Mouse (Mus musculus): Measurements from ENCODE around the gene Slc26a5. TPM values are rescaled to one million over a fixed set of nuclear protein-coding genes. Genes with fewer than 3 reads are reported as not detected.
A peak's percentile ranks its signal among the peaks of the same experiment; 100 is the strongest.

Gene Slc26a5
- polyA plus RNA-seq (2015; fragmentation: Nextera tagmentation; extraction: Ambion mirVana), result 0.11 and 0.25 TPM in 2 replicates

DNA sequence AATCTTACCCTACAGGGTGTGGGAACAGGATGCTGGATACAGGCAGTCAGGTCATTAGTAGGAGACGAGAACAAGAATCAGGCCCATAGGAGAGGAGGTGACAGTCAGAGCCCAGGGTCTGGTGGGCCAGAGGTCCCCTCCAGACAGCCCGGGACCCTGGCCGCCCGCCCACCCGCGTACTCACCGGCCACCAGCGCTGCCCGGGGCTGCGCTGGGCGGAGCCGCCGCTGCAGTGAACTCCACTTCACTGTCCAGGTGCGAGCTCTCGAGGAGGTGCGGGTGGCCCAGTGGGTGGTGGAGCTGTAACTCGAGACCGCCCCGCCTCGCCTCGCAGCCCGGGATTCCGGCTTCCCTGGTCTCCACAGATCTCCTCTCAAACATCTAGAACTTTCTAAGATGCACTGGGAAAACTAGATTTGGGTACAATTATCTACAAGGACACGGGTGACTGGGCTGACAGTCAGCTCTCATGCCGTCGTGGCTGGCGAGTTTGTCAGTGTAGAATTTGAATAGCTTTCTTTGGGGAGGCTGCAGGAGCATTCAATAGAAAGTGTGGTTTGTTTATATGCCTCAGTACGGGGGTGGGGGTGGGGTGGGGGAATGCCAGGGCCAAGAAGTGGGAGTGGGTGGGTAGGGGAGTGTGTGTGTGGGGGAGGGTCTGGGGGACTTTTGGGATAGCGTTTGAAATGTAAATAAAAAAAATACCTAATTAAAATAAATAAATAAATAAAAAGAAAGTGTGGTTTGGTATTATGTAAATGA is at the start of gene Slc26a5:
Slc26a5 (minus strand) TSS at position 259 of the 762 bp plus-strand sequence.
- no peak within 1 kb of the TSS for H3K27ac ChIP-seq (ENCODE audit: low read length)
- H3K4me2 ChIP-seq (ENCODE audit: low read length), result peak within 1 kb of the TSS; percentile 58
- H3K4me3 ChIP-seq (replicated peaks; ENCODE audit: low read length), result peak within 1 kb of the TSS; percentile 35
- peaks cover 6% of the 10 kb centered on the region for H3K4me1 ChIP-seq (replicated peaks; ENCODE audit: control insufficient read depth, insufficient read depth, low read length)
- WGBS, result 1% methylated on average over 29 of the region's 29 CpGs
- no peaks in the 10 kb centered on the region for H3K9me3 ChIP-seq (ENCODE audit: control insufficient read depth, low read length)
- H3K9ac ChIP-seq (replicated peaks; ENCODE audit: low read depth, low read length), result peak within 1 kb of the TSS; percentile 28; the same call in 1 of the 2 replicates
- H3K27me3 ChIP-seq (replicated peaks; ENCODE audit: control insufficient read depth, insufficient read depth, low read length), result no peaks in the 10 kb centered on the region
- H3K36me3 ChIP-seq (ENCODE audit: control insufficient read depth, insufficient read depth), result no peaks in the 10 kb centered on the region
- peak; percentile 60 for ATAC-seq

DNA sequence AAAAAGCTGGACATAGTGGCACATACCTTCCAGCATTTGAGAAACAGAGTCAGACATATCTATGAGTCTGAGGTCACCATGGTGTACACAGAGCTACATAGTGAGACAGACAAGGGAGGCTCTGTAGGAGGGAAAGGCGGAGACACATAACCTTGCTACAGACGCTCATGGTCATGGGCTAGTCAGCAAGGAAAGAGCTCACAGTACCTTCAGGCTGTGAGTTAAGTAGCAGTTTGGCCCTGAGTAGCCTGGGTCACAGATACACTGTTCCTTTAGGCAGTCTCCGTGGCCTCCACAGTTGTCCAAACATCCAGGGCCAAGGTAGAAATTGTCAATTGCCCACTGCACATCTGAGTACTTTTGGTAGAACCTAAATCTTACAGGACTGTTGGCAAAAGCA is 49.4 kb upstream of the Slc26a5 start:
- ATAC-seq, result no peak

GRCm38 (mm10) chr5:21912835-21913530 is 47.6 kb upstream of the Slc26a5 start:
- H3K4me1 ChIP-seq (replicated peaks; ENCODE audit: control insufficient read depth, insufficient read depth, low read length), result no peaks in the 10 kb centered on the region
- no peaks in the 10 kb centered on the region for H3K36me3 ChIP-seq (ENCODE audit: control insufficient read depth, insufficient read depth)
- H3K27me3 ChIP-seq (replicated peaks; ENCODE audit: control insufficient read depth, insufficient read depth, low read length), result no peaks in the 10 kb centered on the region
- no peaks in the 10 kb centered on the region; the same call in 1 of the 2 replicates for H3K9me3 ChIP-seq (ENCODE audit: control insufficient read depth, low read length)
- no peak overlapping the region for H3K4me2 ChIP-seq (ENCODE audit: low read length)
- no peak overlapping the region for H3K27ac ChIP-seq (ENCODE audit: low read length)
- no peak for ATAC-seq
- 93% methylated on average over 23 of the region's 23 CpGs for WGBS
- no peak overlapping the region for H3K4me3 ChIP-seq (replicated peaks; ENCODE audit: low read length)
- H3K9ac ChIP-seq (replicated peaks; ENCODE audit: low read depth, low read length), result no peak overlapping the region

More for the DNA sequence above, 49.4 kb upstream of the Slc26a5 start:
- no peak overlapping the region for H3K9ac ChIP-seq (replicated peaks; ENCODE audit: low read depth, low read length)
- H3K9me3 ChIP-seq (ENCODE audit: control insufficient read depth, low read length), result no peaks in the 10 kb centered on the region; the same call in 1 of the 2 replicates
- H3K4me2 ChIP-seq (ENCODE audit: low read length), result no peak overlapping the region
- 78% methylated on average over 3 of the region's 3 CpGs for WGBS
- no peaks in the 10 kb centered on the region for H3K27me3 ChIP-seq (replicated peaks; ENCODE audit: control insufficient read depth, insufficient read depth, low read length)
- no peaks in the 10 kb centered on the region for H3K36me3 ChIP-seq (ENCODE audit: control insufficient read depth, insufficient read depth)
- no peaks in the 10 kb centered on the region for H3K4me1 ChIP-seq (replicated peaks; ENCODE audit: control insufficient read depth, insufficient read depth, low read length)
- H3K4me3 ChIP-seq (replicated peaks; ENCODE audit: low read length), result no peak overlapping the region
- H3K27ac ChIP-seq (ENCODE audit: low read length), result no peak overlapping the region

DNA sequence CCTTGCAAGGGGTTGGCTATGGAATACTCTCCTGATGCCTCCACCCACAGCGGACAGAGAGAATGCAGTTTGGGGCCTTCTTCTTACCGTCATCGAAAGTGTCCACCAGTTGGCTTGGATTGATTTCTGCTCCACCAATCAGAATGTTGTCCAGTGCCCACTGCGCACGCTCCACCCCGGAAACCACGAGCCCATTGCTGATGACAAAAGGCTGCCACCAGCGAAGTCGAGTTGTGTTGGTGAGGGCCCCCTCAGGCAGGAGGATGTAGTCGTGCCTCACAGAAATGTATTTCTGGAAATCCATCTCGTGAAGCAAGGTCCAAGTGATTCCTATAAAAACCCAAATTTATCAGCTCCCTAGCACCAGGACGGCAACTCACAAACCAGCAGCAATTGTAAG is 45.3 kb upstream of the Slc26a5 start:
- Histone ChIP-seq H3K27me3 (replicated peaks; ENCODE audit: control insufficient read depth, insufficient read depth, low read length) (no peaks in the 10 kb centered on the region), H3K4me3 (replicated peaks; ENCODE audit: low read length) (no peak overlapping the region), H3K4me1 (replicated peaks; ENCODE audit: control insufficient read depth, insufficient read depth, low read length) (no peaks in the 10 kb centered on the region), H3K36me3 (ENCODE audit: control insufficient read depth, insufficient read depth) (no peaks in the 10 kb centered on the region), H3K27ac (ENCODE audit: low read length) (no peak overlapping the region), H3K4me2 (ENCODE audit: low read length) (no peak overlapping the region), H3K9ac (replicated peaks; ENCODE audit: low read depth, low read length) (no peak overlapping the region), H3K9me3 (ENCODE audit: control insufficient read depth, low read length) (no peaks in the 10 kb centered on the region)
- 90% methylated on average over 12 of the region's 12 CpGs for WGBS
- no peak for ATAC-seq

DNA sequence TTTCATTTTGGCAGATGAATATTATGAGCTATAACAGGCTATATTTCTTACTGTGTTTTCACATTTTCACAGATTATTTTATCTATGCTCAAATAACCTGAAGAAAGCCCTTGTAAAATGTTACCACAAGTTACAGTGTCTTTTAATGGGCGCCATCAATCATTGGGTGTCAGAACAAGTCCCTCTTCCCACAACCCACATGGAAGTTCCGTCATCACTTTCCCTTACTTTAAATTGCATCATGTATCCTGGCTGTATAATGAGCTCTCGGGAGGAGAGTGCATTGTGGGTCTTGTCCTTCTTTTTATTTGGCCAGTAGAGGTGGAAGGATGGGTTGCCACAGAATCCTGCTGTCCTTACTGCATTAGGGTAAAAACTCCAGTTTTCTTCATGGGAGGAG is 44.3 kb upstream of the Slc26a5 start:
- H3K27ac ChIP-seq (ENCODE audit: low read length), result no peak overlapping the region
- H3K4me3 ChIP-seq (replicated peaks; ENCODE audit: low read length), result no peak overlapping the region
- 92% methylated on average over 3 of the region's 3 CpGs for WGBS
- H3K4me2 ChIP-seq (ENCODE audit: low read length), result no peak overlapping the region
- no peaks in the 10 kb centered on the region for H3K9me3 ChIP-seq (ENCODE audit: control insufficient read depth, low read length)
- no peaks in the 10 kb centered on the region for H3K27me3 ChIP-seq (replicated peaks; ENCODE audit: control insufficient read depth, insufficient read depth, low read length)
- H3K9ac ChIP-seq (replicated peaks; ENCODE audit: low read depth, low read length), result no peak overlapping the region
- ATAC-seq, result no peak
- no peaks in the 10 kb centered on the region for H3K36me3 ChIP-seq (ENCODE audit: control insufficient read depth, insufficient read depth)
- H3K4me1 ChIP-seq (replicated peaks; ENCODE audit: control insufficient read depth, insufficient read depth, low read length), result no peaks in the 10 kb centered on the region

DNA sequence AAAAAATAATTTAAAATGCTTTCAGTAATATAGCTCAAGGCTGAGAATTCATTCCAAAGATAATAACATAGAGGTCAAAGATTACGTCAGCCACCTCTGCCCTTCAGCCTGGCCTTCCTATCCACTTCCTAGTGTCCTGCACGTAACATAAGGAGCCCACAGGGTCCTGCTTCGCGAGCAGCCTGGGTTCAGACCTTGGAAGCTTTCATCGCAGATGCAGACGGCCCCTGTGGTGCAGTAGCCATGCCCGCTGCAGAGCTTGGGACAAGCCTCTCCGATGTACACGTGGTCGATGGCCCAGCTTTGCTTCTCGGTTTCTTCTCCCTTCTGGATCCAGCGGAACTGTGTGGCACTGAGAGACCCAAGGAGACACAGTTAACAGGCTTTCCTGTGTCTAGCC is 36.0 kb upstream of the Slc26a5 start:
- no peaks in the 10 kb centered on the region for H3K36me3 ChIP-seq (ENCODE audit: control insufficient read depth, insufficient read depth)
- H3K4me1 ChIP-seq (replicated peaks; ENCODE audit: control insufficient read depth, insufficient read depth, low read length), result no peaks in the 10 kb centered on the region
- no peak for ATAC-seq
- H3K27ac ChIP-seq (ENCODE audit: low read length), result no peak overlapping the region
- H3K9ac ChIP-seq (replicated peaks; ENCODE audit: low read depth, low read length), result no peak overlapping the region
- H3K9me3 ChIP-seq (ENCODE audit: control insufficient read depth, low read length), result no peaks in the 10 kb centered on the region
- no peak overlapping the region for H3K4me2 ChIP-seq (ENCODE audit: low read length)
- 73% methylated on average over 12 of the region's 12 CpGs for WGBS
- H3K27me3 ChIP-seq (replicated peaks; ENCODE audit: control insufficient read depth, insufficient read depth, low read length), result no peaks in the 10 kb centered on the region
- no peak overlapping the region for H3K4me3 ChIP-seq (replicated peaks; ENCODE audit: low read length)

DNA sequence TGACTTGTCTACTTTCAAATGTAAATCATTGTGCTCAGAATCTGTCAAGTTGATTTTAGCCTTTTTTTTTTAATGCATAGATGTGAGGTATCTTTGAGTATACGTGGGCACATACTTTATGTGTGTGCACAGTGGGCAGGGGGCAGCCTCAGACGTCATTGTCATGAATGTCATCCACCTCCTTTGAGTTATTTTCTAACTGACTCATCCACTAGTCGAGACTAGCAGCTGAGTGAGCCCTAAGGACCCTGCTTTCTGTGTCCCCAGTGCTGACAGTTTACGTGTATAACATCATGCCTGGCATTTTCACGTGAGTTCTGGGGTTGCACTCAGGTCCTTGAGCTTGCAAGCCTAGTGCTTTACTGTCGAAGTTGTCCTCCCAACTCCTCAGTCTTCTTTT is 35.5 kb upstream of the Slc26a5 start:
- no peak for ATAC-seq
- Histone ChIP-seq H3K4me2 (ENCODE audit: low read length) (no peak overlapping the region), H3K27me3 (replicated peaks; ENCODE audit: control insufficient read depth, insufficient read depth, low read length) (no peaks in the 10 kb centered on the region), H3K36me3 (ENCODE audit: control insufficient read depth, insufficient read depth) (no peaks in the 10 kb centered on the region), H3K4me3 (replicated peaks; ENCODE audit: low read length) (no peak overlapping the region), H3K4me1 (replicated peaks; ENCODE audit: control insufficient read depth, insufficient read depth, low read length) (no peaks in the 10 kb centered on the region), H3K27ac (ENCODE audit: low read length) (no peak overlapping the region), H3K9ac (replicated peaks; ENCODE audit: low read depth, low read length) (no peak overlapping the region), H3K9me3 (ENCODE audit: control insufficient read depth, low read length) (no peaks in the 10 kb centered on the region)
- WGBS, result 77% methylated on average over 6 of the region's 6 CpGs

DNA sequence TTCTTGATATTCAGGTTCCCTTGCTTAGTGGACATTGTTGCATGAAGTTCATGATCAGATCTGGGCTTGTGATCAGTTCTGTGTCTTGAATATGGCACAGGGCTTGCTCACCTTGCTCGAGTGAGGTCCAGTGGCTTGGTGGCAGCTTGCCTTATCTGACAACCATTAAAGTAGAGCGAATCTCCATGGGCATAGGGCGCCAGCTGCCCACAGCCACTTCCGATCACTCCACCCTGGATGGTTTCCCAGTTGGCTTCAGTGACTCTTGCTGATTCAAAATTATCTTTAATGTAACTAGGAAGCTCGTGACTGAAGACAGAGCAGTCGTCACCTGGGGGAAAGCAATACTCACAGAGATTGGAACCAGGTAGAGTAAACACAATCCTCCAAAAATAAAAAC is 33.5 kb upstream of the Slc26a5 start:
- H3K9ac ChIP-seq (replicated peaks; ENCODE audit: low read depth, low read length), result no peak overlapping the region
- 83% methylated on average over 6 of the region's 6 CpGs for WGBS
- no peaks in the 10 kb centered on the region for H3K9me3 ChIP-seq (ENCODE audit: control insufficient read depth, low read length)
- H3K27me3 ChIP-seq (replicated peaks; ENCODE audit: control insufficient read depth, insufficient read depth, low read length), result no peaks in the 10 kb centered on the region
- H3K4me2 ChIP-seq (ENCODE audit: low read length), result no peak overlapping the region
- no peaks in the 10 kb centered on the region for H3K36me3 ChIP-seq (ENCODE audit: control insufficient read depth, insufficient read depth)
- H3K4me3 ChIP-seq (replicated peaks; ENCODE audit: low read length), result no peak overlapping the region
- ATAC-seq, result no peak
- no peak overlapping the region for H3K27ac ChIP-seq (ENCODE audit: low read length)
- no peaks in the 10 kb centered on the region for H3K4me1 ChIP-seq (replicated peaks; ENCODE audit: control insufficient read depth, insufficient read depth, low read length)

GRCm38 (mm10) chr5:21896586-21896985 is 31.2 kb upstream of the Slc26a5 start:
- H3K27ac ChIP-seq (ENCODE audit: low read length), result no peak overlapping the region
- no peak overlapping the region for H3K4me3 ChIP-seq (replicated peaks; ENCODE audit: low read length)
- H3K36me3 ChIP-seq (ENCODE audit: control insufficient read depth, insufficient read depth), result no peaks in the 10 kb centered on the region
- H3K4me2 ChIP-seq (ENCODE audit: low read length), result no peak overlapping the region
- H3K4me1 ChIP-seq (replicated peaks; ENCODE audit: control insufficient read depth, insufficient read depth, low read length), result no peaks in the 10 kb centered on the region
- ATAC-seq, result no peak
- no peaks in the 10 kb centered on the region for H3K27me3 ChIP-seq (replicated peaks; ENCODE audit: control insufficient read depth, insufficient read depth, low read length)
- H3K9me3 ChIP-seq (ENCODE audit: control insufficient read depth, low read length), result no peaks in the 10 kb centered on the region
- WGBS, result 77% methylated on average over 14 of the region's 14 CpGs
- H3K9ac ChIP-seq (replicated peaks; ENCODE audit: low read depth, low read length), result no peak overlapping the region

Data from forebrain, embryonic 16.5 days (tissue).